Mouse (Mus musculus): ENCODE measurements around the gene Pom121l12. TPM values are rescaled to one million over a fixed set of nuclear protein-coding genes. Genes with fewer than 3 reads are reported as not detected.

The Pom121l12 gene
- total RNA-seq (2015) = not detected in 2 replicates
- total RNA-seq (2017) = not detected in 2 replicates

- no peak for ATAC-seq (ENCODE audit: poor library complexity, severe bottlenecking)
Observed at GRCm38 (mm10) chr11:14598976-14599375, at the start of gene Pom121l12. Gene Pom121l12, plus strand, starts transcription at chr11:14599276.

- no peak for ATAC-seq (ENCODE audit: poor library complexity, severe bottlenecking)
Observed at GRCm38 (mm10) chr11:14611859-14612258, 12.8 kb downstream of the Pom121l12 start.
